Mouse (Mus musculus): ENCODE data around the gene Stat5a. TPM values are rescaled to one million over a fixed set of nuclear protein-coding genes. Genes with fewer than 3 reads are reported as not detected.
A peak's percentile ranks its signal among the peaks of the same experiment; 100 is the strongest.

Gene Stat5a
- total and polyA plus RNA-seq, 3 experiments, result 17.5 to 23.6 (median 23.0) TPM

GRCm38 (mm10) chr11:100904580-100905351, 45.6 kb downstream of the Stat5a start (continued):
- TF ChIP-seq USF1 (IDR thresholded peaks at IDR 0.05; ENCODE audit: low read depth, low read length) (no peak), TBP (conservative IDR thresholded peaks at IDR 0.05; ENCODE audit: low read depth, low read length) (peak; percentile 25; the same call in 1 of the 2 replicates), USF2 (conservative IDR thresholded peaks at IDR 0.05; ENCODE audit: low read depth, low read length) (no peak), IRF4 (IDR thresholded peaks at IDR 0.05; ENCODE audit: low read depth, low read length) (peak; percentile 90), ELF1 (IDR thresholded peaks at IDR 0.05; ENCODE audit: low read depth, low read length) (no peak), UBTF (IDR thresholded peaks at IDR 0.05; ENCODE audit: low read depth, low read length) (no peak), EP300 (IDR thresholded peaks at IDR 0.05; ENCODE audit: low read length) (peak; percentile 81; the same call in 1 of the 2 replicates), NELFE (IDR thresholded peaks at IDR 0.05; ENCODE audit: low read depth, low read length) (0 out of 2 replicates have a peak, but pooled peaks have one; percentile 22), ZKSCAN1 (IDR thresholded peaks at IDR 0.05; ENCODE audit: borderline replicate concordance, low read depth, low read length) (no peak), SMC3 (IDR thresholded peaks at IDR 0.05; ENCODE audit: low read depth, low read length) (peak; percentile 25; the same call in 1 of the 2 replicates), ZC3H11A (IDR thresholded peaks at IDR 0.05; ENCODE audit: low read depth, low read length) (no peak), ZMIZ1 (IDR thresholded peaks at IDR 0.05; ENCODE audit: low read depth, low read length) (0 out of 2 replicates have a peak, but pooled peaks have one; percentile 15), CHD2 (IDR thresholded peaks at IDR 0.05; ENCODE audit: low read length) (peak; percentile 48; the same call in 1 of the 2 replicates), NRF1 (IDR thresholded peaks at IDR 0.05; ENCODE audit: low read depth, low read length) (no peak; the same call in 1 of the 2 replicates), BHLHE40 (IDR thresholded peaks at IDR 0.05; ENCODE audit: low read depth, low read length) (peak; percentile 82), ETS1 (conservative IDR thresholded peaks at IDR 0.05; ENCODE audit: low read depth, low read length) (peak; percentile 86), GABPA (IDR thresholded peaks at IDR 0.05; ENCODE audit: insufficient replicate concordance, low read depth, low read length) (no peak), MAX (IDR thresholded peaks at IDR 0.05; ENCODE audit: low read length) (peak; percentile 78)

- H3K9me3 ChIP-seq (replicated peaks; ENCODE audit: low read length), result peaks cover 12% of the 10 kb centered on the region
- H3K27me3 ChIP-seq (replicated peaks), result no peaks in the 10 kb centered on the region
- H3K4me3 ChIP-seq (replicated peaks in 1 of 3; ENCODE audit: low read depth in 2 of 3, low read length in 2 of 3, poor library complexity in 1 of 3), result no peak overlapping the region
- peaks cover 54 to 89% of the 10 kb centered on the region in 2 experiments for H3K36me3 ChIP-seq (replicated peaks in 1 of 2; ENCODE audit: control insufficient read depth in 1 of 2, insufficient read depth in 1 of 2, low read length in 1 of 2)
- in situ Hi-C loops (cut with MboI; ENCODE audit: low pct_ligation_motif_present, low pct_unique_long_range_greater_than_20kb, low sequenced_read_pairs), result no loop called here
- dilution Hi-C loops (cut with MboI; ENCODE audit: extremely low pct_ligation_motif_present, extremely low pct_unique_long_range_greater_than_20kb, low sequenced_read_pairs), result no loop called here
- peak overlapping the region; percentile 88 for H3K4me2 ChIP-seq (ENCODE audit: insufficient read depth, low read depth, poor library complexity, severe bottlenecking)
- no peak overlapping the region; the same call in 1 of the 2 replicates for H3K27ac ChIP-seq (ENCODE audit: insufficient read depth, low read depth)
- DNase-seq (ENCODE audit: extremely low read depth), result no peak
- peak overlapping the region; percentile 31; the same call in 1 of the 2 replicates for H3K9ac ChIP-seq (ENCODE audit: insufficient read depth, low read depth)
- H3K79me2 ChIP-seq (replicated peaks; ENCODE audit: control insufficient read depth, extremely low read depth, insufficient read depth, poor library complexity, severe bottlenecking), result no peaks in the 10 kb centered on the region; the same call in 1 of the 2 replicates
- TF ChIP-seq RCOR1 (conservative IDR thresholded peaks at IDR 0.05; ENCODE audit: low read depth, low read length) (no peak), EP300 (IDR thresholded peaks at IDR 0.05; ENCODE audit: low read length) (no peak), ZMIZ1 (IDR thresholded peaks at IDR 0.05; ENCODE audit: low read depth, low read length) (0 out of 2 replicates have a peak, but pooled peaks have one; percentile 27), ZNF384 (IDR thresholded peaks at IDR 0.05; ENCODE audit: low read depth, low read length) (peak; percentile 46), HCFC1 (IDR thresholded peaks at IDR 0.05; ENCODE audit: low read depth, low read length) (no peak)
- peaks cover 10 to 25% of the 10 kb centered on the region in 2 experiments; a peak in 3 of 4 replicates for H3K4me1 ChIP-seq (ENCODE audit: control insufficient read depth in 1 of 2, insufficient read depth in 2 of 2)
Observed at GRCm38 (mm10) chr11:100905929-100906328, 46.8 kb downstream of the Stat5a start.
